In genomic region chr11:96203182-96203788, GRCm38 (mm10) we compare ENCODE assay signal across 17 mouse cellular contexts. TPM values are rescaled to one million over a fixed set of nuclear protein-coding genes. Genes with fewer than 3 reads are reported as not detected.
DNase-seq lines count a peak whose midpoint lies in the region; ATAC-seq and TF ChIP-seq lines count a peak whose summit lies in the region.
"Had no signal": no experiment of that assay in that cellular context is flagged by ENCODE, and none has a peak within 500 bp of the region (broad histone marks: within the 10 kb centered on the region; RNA-seq: fewer than 3 reads in every experiment).

No protein-coding gene starts in this region.

- peak overlapping the region; percentile 34 for H3K4me2 ChIP-seq in kidney, embryonic 16.5 days (replicated peaks; ENCODE audit: low read depth, low read length)
- 0 out of 2 replicates have a peak overlapping the region, but pooled peaks have one; percentile 17 for H3K4me2 ChIP-seq in intestine, postnatal 0 days (replicated peaks; ENCODE audit: low read depth)
- H3K4me2 ChIP-seq: embryonic facial prominence, embryonic 15.5 days; hindbrain, embryonic 12.5 days; midbrain, embryonic 15.5 days; stomach, embryonic 15.5 days had no signal

- no peak overlapping the region for H3K9ac ChIP-seq in kidney, embryonic 16.5 days (replicated peaks; ENCODE audit: low read length)
- 0 out of 2 replicates have a peak overlapping the region, but pooled peaks have one; percentile 9 for H3K9ac ChIP-seq in ES-Bruce4 (ENCODE audit: low read depth, poor library complexity, severe bottlenecking)
- no peak overlapping the region for H3K9ac ChIP-seq in intestine, postnatal 0 days (ENCODE audit: low read depth, low read length)
- H3K9ac ChIP-seq: embryonic facial prominence, embryonic 15.5 days; hindbrain, embryonic 12.5 days; liver, embryonic 14.5 days; midbrain, embryonic 15.5 days; stomach, embryonic 15.5 days had no signal

- TF ChIP-seq CTCF in kidney, adult 2 months (conservative IDR thresholded peaks at IDR 0.05; ENCODE audit: insufficient read depth, insufficient read length, low read depth, low read length) = no peak
- TF ChIP-seq CTCF in ES-Bruce4 (IDR thresholded peaks at IDR 0.05; ENCODE audit: low read depth, low read length) = no peak
- no peak for TF ChIP-seq CTCF in intestine, postnatal 0 days (IDR thresholded peaks at IDR 0.05; ENCODE audit: low read depth)

- H3K4me3 ChIP-seq in kidney, embryonic 16.5 days (ENCODE audit: low read length) = peak overlapping the region; percentile 14; the same call in 1 of the 2 replicates
- H3K4me3 ChIP-seq in kidney, adult 2 months (ENCODE audit: insufficient read depth, low read depth, low read length) = no peak overlapping the region
- H3K4me3 ChIP-seq in ES-Bruce4 (ENCODE audit: low read depth, low read length) = peak overlapping the region; percentile 32
- peak overlapping the region; percentile 7 for H3K4me3 ChIP-seq in intestine, postnatal 0 days (ENCODE audit: low read depth, low read length)
- H3K4me3 ChIP-seq: embryonic facial prominence, embryonic 15.5 days; hindbrain, embryonic 12.5 days; midbrain, embryonic 15.5 days; stomach, embryonic 15.5 days had no signal

- under 1% methylated on average over 37 of the region's 37 CpGs for WGBS in kidney, embryonic 16.5 days
- 6% methylated on average over 37 of the region's 37 CpGs for WGBS in kidney, adult 2 months
- 2% methylated on average over 37 of the region's 37 CpGs for WGBS in intestine, postnatal 0 days

- no peaks in the 10 kb centered on the region for H3K9me3 ChIP-seq in kidney, embryonic 16.5 days (ENCODE audit: low read length)
- H3K9me3 ChIP-seq in ES-Bruce4 (replicated peaks; ENCODE audit: control insufficient read depth, insufficient read depth, low read length, poor library complexity, severe bottlenecking) = no peaks in the 10 kb centered on the region
- H3K9me3 ChIP-seq in intestine, postnatal 0 days (ENCODE audit: control insufficient read depth) = no peaks in the 10 kb centered on the region
- H3K9me3 ChIP-seq: embryonic facial prominence, embryonic 15.5 days; hindbrain, embryonic 12.5 days; midbrain, embryonic 15.5 days; stomach, embryonic 15.5 days had no signal

- peaks cover 96% of the 10 kb centered on the region for H3K27me3 ChIP-seq in kidney, embryonic 16.5 days (ENCODE audit: insufficient read depth, low read length)
- peaks cover 24% of the 10 kb centered on the region for H3K27me3 ChIP-seq in kidney, adult 2 months (replicated peaks; ENCODE audit: control insufficient read depth, insufficient read depth, low read length)
- peaks cover 24% of the 10 kb centered on the region for H3K27me3 ChIP-seq in ES-Bruce4 (ENCODE audit: control insufficient read depth, insufficient read depth, low read length, poor library complexity, severe bottlenecking)
- H3K27me3 ChIP-seq in intestine, postnatal 0 days (replicated peaks; ENCODE audit: control insufficient read depth, insufficient read depth, low read length) = peaks cover 100% of the 10 kb centered on the region

- ATAC-seq in kidney, embryonic 16.5 days (ENCODE audit: low FRiP score, low TSS enrichment) = no peak
- ATAC-seq in intestine, postnatal 0 days = no peak
- ATAC-seq: midbrain, embryonic 15.5 days had no signal

- H3K4me1 ChIP-seq in kidney, embryonic 16.5 days (ENCODE audit: insufficient read depth, low read length) = no peaks in the 10 kb centered on the region; the same call in 1 of the 2 replicates
- H3K4me1 ChIP-seq in kidney, adult 2 months (ENCODE audit: control insufficient read depth, insufficient read depth, low read length) = no peaks in the 10 kb centered on the region
- H3K4me1 ChIP-seq in ES-Bruce4 (ENCODE audit: control insufficient read depth, insufficient read depth, low read length) = no peaks in the 10 kb centered on the region
- H3K4me1 ChIP-seq in intestine, postnatal 0 days (replicated peaks; ENCODE audit: control insufficient read depth, insufficient read depth, low read length) = no peaks in the 10 kb centered on the region
- H3K4me1 ChIP-seq: embryonic facial prominence, embryonic 15.5 days; hindbrain, embryonic 12.5 days; midbrain, embryonic 15.5 days; stomach, embryonic 15.5 days had no signal

- peak; percentile 61 for DNase-seq in embryo, embryonic 10.5 days (ENCODE audit: low spot score)
- DNase-seq in embryo, embryonic 11 days = no peak
- no peak for DNase-seq in kidney, adult 2 months
- no peak for DNase-seq in layer of hippocampus, adult 9-11 months
- DNase-seq in layer of hippocampus, adult 8-10 months (ENCODE audit: low spot score in 2 of 2) = no peak
- DNase-seq: B cell, adult 2 months; cerebellum, adult 11-12 months; gastrocnemius, postnatal 10 days had no signal

- TF ChIP-seq EP300 in ES-Bruce4 (IDR thresholded peaks at IDR 0.05; ENCODE audit: insufficient read depth, low read depth, low read length) = no peak

- no peak overlapping the region for H3K27ac ChIP-seq in kidney, embryonic 16.5 days (ENCODE audit: low read length)
- no peak overlapping the region for H3K27ac ChIP-seq in kidney, adult 2 months (ENCODE audit: insufficient read depth, low read depth, low read length)
- H3K27ac ChIP-seq in ES-Bruce4 (ENCODE audit: insufficient read depth, low read length) = no peak overlapping the region
- H3K27ac ChIP-seq in intestine, postnatal 0 days (ENCODE audit: low read depth, low read length) = no peak overlapping the region
- H3K27ac ChIP-seq: embryonic facial prominence, embryonic 15.5 days; hindbrain, embryonic 12.5 days; liver, embryonic 14.5 days; midbrain, embryonic 15.5 days; stomach, embryonic 15.5 days had no signal

- no peak for TF ChIP-seq POLR2A in kidney, adult 2 months (IDR thresholded peaks at IDR 0.05; ENCODE audit: low read depth, low read length)
- TF ChIP-seq POLR2A in ES-Bruce4 (IDR thresholded peaks at IDR 0.05; ENCODE audit: insufficient read depth, low read length) = no peak

- H3K36me3 ChIP-seq in kidney, embryonic 16.5 days (ENCODE audit: insufficient read depth, low read length) = no peaks in the 10 kb centered on the region
- no peaks in the 10 kb centered on the region for H3K36me3 ChIP-seq in kidney, adult 2 months (ENCODE audit: control insufficient read depth, insufficient read depth, low read length)
- H3K36me3 ChIP-seq in ES-Bruce4 (ENCODE audit: control insufficient read depth, insufficient read depth, low read length, poor library complexity, severe bottlenecking) = no peaks in the 10 kb centered on the region
- no peaks in the 10 kb centered on the region for H3K36me3 ChIP-seq in intestine, postnatal 0 days (ENCODE audit: control insufficient read depth, insufficient read depth)
- H3K36me3 ChIP-seq: embryonic facial prominence, embryonic 15.5 days; hindbrain, embryonic 12.5 days; midbrain, embryonic 15.5 days; stomach, embryonic 15.5 days had no signal

RNA-seq across cellular contexts. Expression of gene Hoxb13, which starts 9.2 kb away (rescaled TPM):
- polyA plus RNA-seq in kidney, embryonic 16.5 days (2015; fragmentation: Nextera tagmentation; extraction: Ambion mirVana) = not detected in 2 replicates
- not detected in 2 replicates for polyA plus RNA-seq in kidney, adult 2 months (2012; rRNA removed)
- not detected in 2 replicates for polyA plus RNA-seq in ES-Bruce4 (2011; ENCODE audit: insufficient read depth, insufficient read length, low read depth, missing spikeins)
- not detected in 2 replicates for polyA plus RNA-seq in intestine, postnatal 0 days (2015; fragmentation: Nextera tagmentation; extraction: Ambion mirVana)
- total RNA-seq in layer of hippocampus, adult 8-10 months (2022) = not detected
- total RNA-seq: gastrocnemius, postnatal 10 days; layer of hippocampus, postnatal 14 days had no signal
- polyA plus RNA-seq: embryonic facial prominence, embryonic 15.5 days; hindbrain, embryonic 12.5 days; liver, embryonic 14.5 days; midbrain, embryonic 15.5 days; stomach, embryonic 15.5 days had no signal
